Mouse (Mus musculus) erythroblast, adult 5-6 weeks (primary cell): ENCODE data around the gene Adh7. TPM values are rescaled to one million over a fixed set of nuclear protein-coding genes. Genes with fewer than 3 reads are reported as not detected.

ENCODE experiments used
- ATAC-seq: replicated peaks from 2 replicates; pipeline ENCODE4 v1.8.0; 2016; ENCODE audit warnings: moderate number of reproducible peaks, mild to moderate bottlenecking, moderate TSS enrichment, inconsistent platforms; ENCODE audit not compliant: poor library complexity, low FRiP score, severe bottlenecking
- total RNA-seq, 2 experiments: library from RNA; stranded (forward) in 1 of 2; stranded (reverse) in 1 of 2; fragments of 150-400 nt in 1 of 2; fragments of 200-764, 138-1000 nt in 1 of 2; gene quantifications; 2 replicates each; pipeline versions ENCODE4 v1.2.3 to v1.2.4; 2015 to 2017; ENCODE audit warnings: low replicate concordance in 2 of 2

The Adh7 gene
- total RNA-seq, 2 experiments from 2014 or later = not detected

DNA sequence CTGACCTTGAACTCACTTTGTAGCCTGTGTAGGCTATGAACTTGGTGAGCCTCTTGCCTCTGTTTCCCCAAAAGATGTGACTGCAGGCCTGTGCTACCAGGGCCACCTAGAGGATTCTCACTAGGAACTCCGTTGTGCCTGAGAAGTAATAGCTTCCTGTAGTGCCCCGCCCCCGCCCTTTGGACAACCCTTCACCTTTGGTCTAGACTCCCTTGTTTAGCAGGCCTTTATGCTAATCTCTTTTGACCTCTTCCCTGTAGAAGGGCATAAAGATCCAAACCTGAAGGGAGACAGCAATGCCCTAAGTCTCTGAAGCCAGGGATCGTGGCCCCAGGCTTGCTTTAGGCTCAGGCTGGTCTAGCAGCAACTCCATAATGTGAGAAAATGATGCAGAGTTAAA lies 5.0 kb downstream of the Adh7 start:
- no peak for ATAC-seq

DNA sequence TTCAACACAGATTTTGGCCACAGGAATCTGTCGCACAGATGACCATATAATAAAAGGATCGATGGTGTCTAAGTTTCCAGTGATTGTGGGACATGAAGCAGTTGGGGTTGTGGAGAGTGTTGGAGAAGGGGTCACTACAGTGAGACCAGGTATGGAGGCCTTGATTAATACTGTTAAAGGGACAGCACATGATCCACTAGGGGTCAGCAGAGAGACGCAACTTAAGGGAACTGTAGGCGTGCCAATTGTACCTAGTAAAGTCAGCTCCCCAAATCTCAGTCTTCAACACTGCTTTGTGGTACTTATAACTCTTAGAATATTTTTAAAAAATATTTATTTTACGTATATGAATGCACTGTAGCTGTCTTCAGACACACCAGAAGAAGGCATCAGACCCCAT lies 5.4 kb downstream of the Adh7 start:
- no peak for ATAC-seq

DNA sequence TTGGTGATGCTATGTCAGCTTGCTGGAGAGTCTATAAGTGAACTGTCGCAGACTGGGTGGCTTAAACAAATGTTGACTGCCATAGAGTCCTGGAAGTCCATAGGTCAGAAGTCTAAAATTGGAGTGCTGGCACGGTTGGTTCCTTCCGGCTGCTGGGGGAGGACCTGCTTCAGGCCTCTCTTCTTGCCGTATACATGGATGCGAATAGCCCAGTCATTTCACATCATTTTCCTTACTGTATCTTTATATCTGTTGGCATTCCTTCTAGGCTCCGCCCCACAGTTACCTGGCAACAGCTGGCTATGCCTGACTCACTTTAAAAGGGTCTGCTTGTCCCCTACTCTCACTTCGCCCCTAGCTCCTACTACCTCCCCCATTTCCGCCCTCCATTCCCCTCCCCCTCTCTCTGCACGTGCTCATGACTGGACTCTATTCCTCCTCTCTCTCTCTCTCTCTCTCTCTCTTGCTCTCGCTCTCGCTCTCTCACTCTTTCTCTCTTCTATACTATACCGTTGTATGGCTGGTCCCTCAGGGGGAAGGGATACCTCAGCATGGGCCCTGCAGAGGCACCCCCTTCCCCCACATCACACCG lies 6.9 kb downstream of the Adh7 start:
- ATAC-seq = no peak

DNA sequence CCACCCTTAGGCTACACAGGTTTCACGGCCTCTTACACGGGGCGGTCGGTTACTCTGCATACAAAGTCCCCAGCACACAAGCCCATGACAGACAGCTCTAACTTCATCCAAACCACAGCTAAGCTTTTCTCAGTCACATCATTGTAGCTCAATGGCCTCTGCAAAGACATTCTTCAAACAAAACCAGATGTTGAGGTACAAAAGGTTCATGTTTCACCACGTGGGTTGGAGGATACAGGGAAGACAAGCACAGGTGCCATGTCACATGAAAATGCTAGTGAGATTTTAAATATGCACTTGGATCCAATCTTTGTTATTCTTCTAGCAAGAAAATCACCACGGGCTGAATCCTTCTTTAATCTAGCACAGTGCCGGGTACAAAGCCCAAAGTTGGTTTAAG lies 7.8 kb downstream of the Adh7 start:
- ATAC-seq = no peak

DNA sequence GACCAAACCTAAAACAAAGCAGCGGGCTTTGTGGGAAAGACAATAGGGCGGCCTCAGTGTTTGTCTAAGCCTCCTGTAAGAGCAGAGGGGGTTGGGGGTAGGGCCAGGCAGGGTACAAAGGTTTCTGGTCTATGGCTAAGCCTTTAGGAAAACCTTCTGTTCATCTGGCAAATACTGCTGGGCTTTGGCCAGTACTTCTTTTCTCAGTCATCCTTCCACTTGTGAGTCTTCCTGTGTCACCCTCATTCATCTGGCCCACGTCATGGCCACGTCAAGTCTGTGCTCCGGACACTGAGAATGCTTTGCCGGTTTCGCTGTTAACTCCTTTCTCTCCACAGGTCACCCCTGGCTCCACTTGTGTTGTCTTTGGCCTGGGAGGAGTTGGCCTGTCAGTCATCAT lies 8.3 kb downstream of the Adh7 start:
- no peak for ATAC-seq

DNA sequence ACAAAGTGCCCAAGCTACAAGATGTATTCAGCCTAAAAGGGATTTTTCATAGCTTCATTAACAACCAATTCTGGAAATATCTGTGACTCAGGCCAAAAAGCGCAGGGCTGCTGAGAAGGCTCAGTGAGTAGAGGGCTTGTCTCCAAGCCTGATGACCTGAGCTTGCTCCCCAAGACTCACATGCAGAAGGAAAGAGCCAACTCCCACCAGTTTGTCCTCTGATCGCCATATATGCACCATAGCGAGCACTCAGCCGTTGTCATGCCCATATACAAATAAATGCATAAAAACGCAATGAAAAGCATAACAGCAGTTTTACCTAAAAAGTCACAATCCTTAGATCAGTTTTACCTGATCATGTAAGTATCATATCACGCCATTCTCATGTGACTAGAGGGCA lies 8.9 kb downstream of the Adh7 start:
- no peak for ATAC-seq

DNA sequence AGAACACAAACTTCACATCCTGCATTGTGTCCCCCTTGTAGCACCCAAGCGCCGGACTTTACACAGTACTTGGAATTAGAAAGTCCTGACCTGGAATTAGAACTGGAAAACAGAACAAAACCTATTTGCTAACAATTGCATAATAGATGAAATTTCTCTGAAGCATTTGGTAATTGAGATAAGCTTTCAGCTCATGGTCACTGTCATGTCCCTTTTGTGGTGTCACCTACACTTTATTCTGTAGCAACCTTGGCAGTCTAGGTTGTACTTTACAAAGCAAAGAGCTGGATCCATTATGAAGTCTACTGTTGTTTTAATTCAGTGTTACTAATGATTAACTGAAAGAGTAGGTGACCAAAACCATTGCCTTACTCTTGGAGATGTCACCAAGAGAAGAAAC lies 9.5 kb downstream of the Adh7 start:
- ATAC-seq = no peak

DNA sequence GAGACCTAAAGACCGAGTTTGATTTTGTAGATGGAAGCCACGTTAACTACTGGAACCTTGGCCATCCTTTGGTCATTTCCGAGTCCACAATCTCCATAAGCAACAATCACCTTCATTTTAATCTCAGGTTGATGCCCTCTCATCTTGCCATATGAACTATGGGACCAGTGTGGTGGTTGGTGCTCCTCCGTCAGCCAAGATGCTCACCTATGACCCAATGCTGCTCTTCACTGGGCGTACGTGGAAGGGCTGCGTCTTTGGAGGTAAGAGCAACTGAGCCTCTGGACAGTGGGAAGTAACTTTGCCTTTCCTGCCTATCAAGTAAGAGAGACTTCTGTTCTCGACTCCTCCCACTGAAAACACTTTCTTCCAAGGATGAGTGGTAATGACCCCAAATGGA lies 10.2 kb downstream of the Adh7 start:
- no peak for ATAC-seq

DNA sequence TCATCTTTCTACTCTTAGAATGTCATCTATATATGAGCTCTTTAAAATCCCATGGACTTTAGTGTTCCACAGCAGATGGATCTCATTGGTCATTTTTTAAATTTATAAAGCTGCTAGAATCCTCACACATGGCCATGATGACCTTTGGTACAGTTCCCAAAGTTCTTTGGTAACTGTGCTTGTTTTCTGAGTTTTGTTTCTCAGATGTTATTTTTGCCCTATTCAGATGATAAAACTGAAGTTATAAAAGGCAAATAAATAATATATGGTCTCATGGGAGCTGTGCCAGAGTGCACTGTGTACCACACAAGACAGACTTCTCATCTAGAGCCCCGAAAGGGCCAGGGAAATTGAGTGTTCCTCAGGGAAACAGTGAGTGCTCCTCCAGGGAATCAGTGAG lies 11.9 kb downstream of the Adh7 start:
- no peak for ATAC-seq

DNA sequence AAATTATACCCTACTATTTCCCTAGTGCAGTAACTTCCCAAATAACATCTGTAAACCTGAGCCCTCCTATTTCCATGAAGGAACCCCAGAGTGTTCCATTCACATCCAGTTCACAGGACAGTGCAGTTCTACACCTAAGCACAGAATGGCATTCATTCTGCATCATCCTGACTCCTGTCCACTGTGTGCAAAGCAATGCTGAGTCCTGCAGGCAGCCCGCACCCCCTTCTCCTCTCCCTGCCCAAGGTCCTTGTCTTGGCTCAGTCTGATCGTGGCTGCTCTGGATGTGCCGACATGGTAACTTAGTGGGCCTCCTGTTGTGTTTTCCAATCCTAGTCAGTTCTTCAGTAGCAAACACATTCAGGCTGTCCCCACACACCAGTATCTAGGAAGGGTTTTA lies 12.7 kb downstream of the Adh7 start:
- no peak for ATAC-seq

DNA sequence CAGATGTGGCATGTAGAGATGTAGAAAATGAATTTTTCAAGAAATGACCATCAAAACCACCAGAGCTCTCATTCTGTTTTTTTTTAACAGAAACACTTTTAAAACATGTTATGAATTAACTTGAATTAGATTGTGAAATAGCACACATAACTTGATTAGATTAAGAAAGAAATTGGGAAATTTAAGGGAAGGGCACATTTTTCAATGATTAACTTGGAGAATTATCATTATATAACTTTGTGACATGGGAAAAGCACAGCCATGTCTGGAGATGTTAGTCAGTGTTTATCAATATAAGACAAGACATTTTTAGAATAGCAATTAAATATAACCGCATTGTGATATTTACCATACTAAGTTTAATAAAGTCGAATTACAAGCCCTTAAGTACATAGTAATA lies 14.0 kb downstream of the Adh7 start:
- ATAC-seq = no peak

DNA sequence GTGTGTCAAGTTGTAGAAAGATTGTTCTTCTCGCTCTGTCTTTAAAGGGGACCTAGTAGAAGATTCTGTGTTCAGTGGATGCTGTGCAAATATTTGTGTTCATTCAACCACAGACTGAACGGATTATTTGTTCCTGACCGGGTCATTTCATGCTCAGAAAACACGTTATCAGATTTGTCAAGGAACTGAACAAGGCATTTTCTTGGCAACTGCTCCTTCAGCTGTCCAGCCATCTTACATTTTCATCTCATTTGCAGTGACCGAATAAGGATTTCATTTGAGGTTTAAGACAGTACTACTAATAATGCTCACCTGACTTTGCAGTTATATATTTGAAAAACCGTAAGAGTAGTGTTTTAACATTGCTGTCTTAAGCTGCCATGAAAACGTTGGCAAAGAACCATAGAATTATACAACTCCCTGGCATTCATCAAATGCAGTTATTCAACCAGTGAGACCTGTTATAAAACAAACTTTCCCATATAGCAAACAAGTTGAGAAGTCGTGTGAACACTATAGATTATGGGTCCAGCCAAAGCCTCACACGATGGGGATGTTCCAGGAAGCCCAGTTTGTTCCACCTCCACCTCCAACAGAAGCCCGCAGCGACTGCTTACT lies 19.1 kb downstream of the Adh7 start:
- ATAC-seq = no peak

DNA sequence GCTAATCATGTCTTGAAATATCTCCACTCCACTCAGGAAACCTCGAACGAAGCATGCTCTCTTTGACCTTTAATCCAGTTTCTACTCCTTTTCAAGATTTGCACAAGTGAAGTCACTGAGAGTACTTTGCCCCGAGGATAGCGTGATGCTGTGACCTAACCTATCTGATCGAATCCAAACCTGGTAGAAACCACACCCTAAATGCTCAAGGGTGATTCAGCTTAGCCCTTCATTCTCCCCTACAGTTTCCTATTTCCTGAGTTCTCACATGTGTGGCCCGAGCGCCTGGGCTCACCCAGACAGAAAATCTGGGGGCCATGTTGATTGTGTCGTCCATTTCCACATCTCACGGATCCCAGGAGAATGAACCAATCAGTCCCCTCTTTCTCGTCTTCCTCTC lies 20.5 kb downstream of the Adh7 start:
- ATAC-seq = no peak

DNA sequence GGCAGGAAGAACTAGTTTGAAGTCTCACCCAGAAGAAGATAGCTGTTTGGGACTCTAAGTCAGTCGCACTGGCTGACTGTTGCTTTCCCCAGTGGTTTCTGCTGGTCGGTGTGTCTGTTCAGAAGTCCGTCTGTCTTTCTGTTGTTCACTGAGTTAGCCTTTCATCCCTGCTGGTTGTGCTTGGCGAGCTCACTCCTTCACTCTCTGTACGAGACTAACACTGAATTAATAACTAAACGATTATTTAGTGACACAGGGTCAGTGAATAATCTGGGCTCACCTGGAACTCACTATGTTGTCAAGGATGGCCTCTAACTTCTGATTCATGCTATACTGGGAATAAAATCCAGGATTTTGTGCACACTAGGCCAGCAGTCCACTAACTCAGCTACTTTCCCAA lies 21.9 kb downstream of the Adh7 start:
- no peak for ATAC-seq

DNA sequence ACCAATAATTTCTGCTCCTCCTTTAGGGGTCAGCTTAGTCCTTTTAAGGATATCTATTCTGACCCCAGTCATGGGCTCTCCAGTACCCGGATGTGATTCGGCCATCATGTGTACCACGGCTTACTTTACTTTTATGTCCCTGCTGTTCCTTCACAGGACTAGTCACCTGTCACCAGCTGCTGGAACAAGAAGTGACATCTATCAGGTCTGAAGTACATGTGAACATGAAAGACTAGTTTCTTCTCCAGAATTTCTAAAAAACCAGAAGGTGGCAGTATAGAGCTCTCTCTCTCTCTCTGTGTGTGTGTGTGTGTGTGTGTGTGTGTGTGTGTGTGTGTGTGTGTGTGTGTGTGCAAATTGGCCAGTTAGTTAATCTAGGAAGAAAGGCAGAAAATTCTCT lies 22.9 kb downstream of the Adh7 start:
- no peak for ATAC-seq

DNA sequence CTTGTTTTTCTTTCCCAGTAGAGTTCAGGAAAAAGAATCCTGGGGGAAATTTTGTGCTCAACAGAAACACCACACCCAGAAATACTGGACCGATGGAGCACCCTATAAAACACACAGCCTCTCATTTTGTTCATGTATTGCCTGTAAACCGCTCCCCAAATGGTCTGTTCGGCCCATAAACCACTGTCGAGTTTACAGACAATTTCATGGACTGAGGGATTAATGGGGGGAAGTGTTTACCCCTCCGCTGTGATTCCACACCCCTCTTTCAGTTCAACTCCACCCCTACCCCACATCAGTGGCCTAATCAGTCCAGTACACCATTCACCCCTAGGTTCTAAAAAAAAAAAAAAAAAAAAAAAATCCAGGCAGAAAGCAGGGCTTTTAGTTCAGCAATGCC lies 23.4 kb downstream of the Adh7 start:
- no peak for ATAC-seq

DNA sequence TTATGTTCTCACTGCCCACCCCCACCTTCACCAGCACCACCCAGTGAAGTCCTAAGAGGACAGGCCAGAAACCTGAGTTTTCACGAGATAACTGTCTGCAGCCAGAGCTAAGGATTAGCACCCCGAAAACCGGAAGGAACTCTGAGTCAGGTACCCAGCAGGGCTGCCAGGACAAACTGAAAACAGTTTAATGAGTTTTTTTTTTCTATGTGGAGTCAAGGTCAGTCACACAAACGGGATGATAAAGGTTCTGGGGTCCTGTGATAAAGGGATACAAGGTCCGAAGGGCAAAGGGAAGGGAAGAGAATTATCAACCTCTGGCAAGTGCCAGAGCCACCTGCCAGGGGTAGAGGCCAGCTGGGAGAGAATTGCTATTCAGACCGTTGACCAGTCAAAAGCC lies 23.8 kb downstream of the Adh7 start:
- no peak for ATAC-seq

DNA sequence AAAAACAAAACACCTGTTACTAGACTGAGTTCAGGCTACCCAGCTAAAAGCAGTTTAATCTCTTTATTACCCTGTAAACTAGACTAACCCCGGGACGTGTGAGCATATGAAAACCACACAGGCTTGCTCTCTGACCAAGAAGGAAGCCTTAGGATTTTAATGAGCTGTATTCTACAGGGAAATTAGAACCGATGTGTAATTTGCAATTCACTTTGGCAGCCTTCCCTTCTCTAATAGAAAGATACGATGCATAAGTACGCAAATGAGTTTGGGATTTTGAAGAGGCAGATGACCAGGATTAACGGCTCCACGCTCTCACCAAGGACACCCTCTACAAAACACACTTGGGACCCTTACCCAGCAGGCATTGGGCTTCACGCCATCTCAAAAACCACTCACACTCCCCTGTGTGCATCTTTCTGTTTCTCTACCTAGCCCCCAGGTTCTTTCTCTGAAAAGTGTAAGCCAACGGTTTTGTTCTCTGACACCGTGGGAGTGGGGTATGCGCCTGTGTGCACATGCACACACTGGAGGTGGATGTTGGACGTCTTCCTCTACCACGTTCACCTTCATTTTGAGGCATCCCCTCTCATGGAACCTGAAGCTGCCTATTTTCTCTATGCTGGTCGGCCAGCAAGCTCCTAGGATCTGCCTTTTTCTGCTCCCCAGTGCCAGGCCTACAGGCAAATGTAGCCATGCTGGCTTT lies 24.6 kb downstream of the Adh7 start:
- ATAC-seq = no peak

DNA sequence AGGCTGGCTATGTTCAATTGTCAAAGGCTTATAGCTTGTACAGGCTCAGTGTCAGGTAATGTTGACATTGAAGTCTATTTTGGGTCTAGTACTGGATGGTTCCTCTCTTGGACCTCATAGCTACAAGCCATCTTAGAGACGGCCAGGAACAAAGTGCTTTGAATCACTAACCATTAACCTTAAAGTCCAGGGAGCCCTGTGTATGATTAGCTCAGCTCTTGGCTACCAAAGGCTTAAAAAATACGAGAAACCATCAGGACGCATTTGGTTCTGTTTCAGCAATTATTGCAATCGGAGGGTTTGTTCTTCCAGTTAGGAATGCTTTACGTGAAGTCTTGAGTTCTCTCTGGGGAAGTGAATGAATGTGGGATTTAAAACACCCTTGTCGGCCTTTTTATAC lies 25.4 kb downstream of the Adh7 start:
- ATAC-seq = no peak

DNA sequence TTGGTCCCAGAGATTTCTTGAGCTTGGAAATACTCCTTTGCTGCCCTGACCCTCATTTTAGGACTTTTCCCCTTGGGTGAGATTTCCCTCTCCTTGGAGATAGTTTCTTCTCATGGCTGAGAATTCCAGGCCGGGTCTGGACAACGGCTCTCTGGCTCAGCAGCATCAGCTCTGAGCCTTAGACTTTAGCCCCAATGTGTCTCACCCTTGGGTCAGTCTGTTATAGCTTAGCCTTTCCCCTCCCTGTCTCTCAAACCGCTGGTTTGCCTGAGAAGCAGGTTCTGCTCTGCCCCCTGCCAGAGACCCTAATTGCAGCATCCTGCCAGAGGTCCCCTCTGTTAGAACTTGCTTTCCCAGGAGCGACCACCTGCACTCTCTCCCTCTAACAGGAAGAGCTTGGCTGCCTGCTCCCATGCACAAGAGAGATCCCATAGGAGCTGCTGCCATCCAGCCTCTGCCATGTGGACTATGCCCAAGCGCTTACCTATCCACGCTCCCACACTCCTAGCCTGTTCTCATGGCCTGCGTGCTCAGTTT lies 26.8 kb downstream of the Adh7 start:
- no peak for ATAC-seq

DNA sequence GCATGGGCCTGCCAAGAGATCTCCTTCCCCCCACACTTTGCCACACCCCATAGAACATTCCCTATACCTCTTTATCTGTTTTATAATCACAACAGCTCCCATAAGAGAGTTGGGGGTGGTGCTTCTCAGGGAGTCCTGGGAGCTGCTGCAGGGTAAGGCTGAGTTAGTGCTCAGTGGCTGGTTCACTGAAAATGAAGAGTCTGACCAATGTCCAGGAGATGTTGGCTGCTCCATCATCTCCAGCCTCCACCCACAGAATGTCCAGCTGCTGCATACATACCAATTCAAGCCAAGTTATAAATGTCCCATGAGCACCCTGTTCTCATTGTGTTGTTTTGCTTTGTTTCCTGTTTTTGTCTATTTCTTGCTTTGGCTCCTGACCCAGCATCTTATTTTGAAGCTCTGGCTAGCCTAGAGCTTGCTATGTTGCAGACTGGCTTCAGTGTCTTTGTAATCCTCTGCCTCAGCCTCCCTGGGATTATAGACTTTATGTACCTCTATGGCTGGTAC lies 29.0 kb downstream of the Adh7 start:
- no peak for ATAC-seq
